Mouse (Mus musculus) gastrocnemius, adult 18-20 months (tissue): ENCODE measurements around the gene Srrd. TPM values are rescaled to one million over a fixed set of nuclear protein-coding genes. Genes with fewer than 3 reads are reported as not detected.

ENCODE experiments used
- DNase-seq: peaks from one replicate; pipeline ENCODE4 v3.0.0; 2021; ENCODE audit warnings: low spot score
- total RNA-seq, 2 experiments: library from RNA; stranded (reverse); gene quantifications; 2 replicates each; pipeline ENCODE4 v1.2.3; 2021

Srrd gene
- total RNA-seq, 2 experiments from 2014 or later = 4.3 to 5.0 TPM

- DNase-seq = peak; percentile 88
Measured at GRCm38 (mm10) chr5:112289819-112290535, 52.9 kb downstream of the Srrd start.

- DNase-seq = no peak
Measured at GRCm38 (mm10) chr5:112289236-112289635, 53.6 kb downstream of the Srrd start.

- no peak for DNase-seq
Measured at GRCm38 (mm10) chr5:112288193-112289141, 54.4 kb downstream of the Srrd start.

GRCm38 (mm10) chr5:112287652-112288051 is 55.2 kb downstream of the Srrd start:
- DNase-seq = no peak

Other genes starting within 250 kb of the Srrd start
- under 1 TPM; 0.57 to 0.68 TPM for gene Cryba4, start 90.5 kb downstream of the Srrd start, total RNA-seq
- gene Crybb1, start 87.2 kb downstream of the Srrd start, total RNA-seq = 1 to 10 TPM; 1.2 to 1.9 TPM
- gene Tpst2, start 66.3 kb downstream of the Srrd start, total RNA-seq = 10 to 100 TPM; 16.0 to 22.4 TPM
- gene Tfip11, start 16.7 kb downstream of the Srrd start, total RNA-seq = 10 to 100 TPM; 13.0 to 13.2 TPM
- 1 to 10 TPM; 6.9 to 7.1 TPM for gene Hps4, start within 50 bp of the Srrd start, total RNA-seq
- not detected for gene Gm6583, start 13.0 kb upstream of the Srrd start, total RNA-seq
- gene Asphd2, start 51.8 kb upstream of the Srrd start, total RNA-seq = under 1 TPM; 0.30 to 0.40 TPM
- gene Gm6588, start 106.4 kb upstream of the Srrd start, total RNA-seq = not detected
- gene Sez6l, start 234.1 kb upstream of the Srrd start, total RNA-seq = under 1 TPM in 1 of 2 experiments, not detected in 1; 0.02 TPM